Comparison of ENCODE assay signal across 18 mouse cellular contexts in genomic region chr17:29382417-29382816, GRCm38 (mm10). TPM values are rescaled to one million over a fixed set of nuclear protein-coding genes. Genes with fewer than 3 reads are reported as not detected.
DNase-seq lines count a peak whose midpoint lies in the region; ATAC-seq and TF ChIP-seq lines count a peak whose summit lies in the region.
"Had no signal": no experiment of that assay in that cellular context is flagged by ENCODE, and none has a peak within 500 bp of the region (broad histone marks: within the 10 kb centered on the region; RNA-seq: fewer than 3 reads in every experiment).

No protein-coding gene starts in this region.

- H3K4me1 ChIP-seq in midbrain, embryonic 14.5 days (ENCODE audit: control insufficient read depth, insufficient read depth, low read length): no peaks in the 10 kb centered on the region
- H3K4me1 ChIP-seq in midbrain, postnatal 0 days (ENCODE audit: insufficient read depth, low read length): no peaks in the 10 kb centered on the region
- H3K4me1 ChIP-seq: hindbrain, embryonic 15.5 days had no signal

- WGBS in midbrain, embryonic 14.5 days: 55% methylated on average over 11 of the region's 11 CpGs
- 47% methylated on average over 11 of the region's 11 CpGs for WGBS in midbrain, postnatal 0 days

- H3K27me3 ChIP-seq in midbrain, embryonic 14.5 days (ENCODE audit: control insufficient read depth, insufficient read depth, low read length): no peaks in the 10 kb centered on the region
- no peaks in the 10 kb centered on the region for H3K27me3 ChIP-seq in midbrain, postnatal 0 days (ENCODE audit: insufficient read depth, low read length)
- H3K27me3 ChIP-seq: heart, embryonic 12.5 days; hindbrain, embryonic 15.5 days; limb, embryonic 12.5 days had no signal

- H3K36me3 ChIP-seq in midbrain, embryonic 14.5 days (ENCODE audit: control insufficient read depth, insufficient read depth, low read length): no peaks in the 10 kb centered on the region
- no peaks in the 10 kb centered on the region for H3K36me3 ChIP-seq in midbrain, postnatal 0 days (ENCODE audit: insufficient read depth, low read length)
- H3K36me3 ChIP-seq: heart, embryonic 12.5 days; hindbrain, embryonic 15.5 days; limb, embryonic 12.5 days had no signal

- H3K9ac ChIP-seq in midbrain, embryonic 14.5 days (replicated peaks; ENCODE audit: low read length): no peak overlapping the region
- H3K9ac ChIP-seq in midbrain, postnatal 0 days (replicated peaks; ENCODE audit: low read length, poor library complexity, severe bottlenecking): no peak overlapping the region
- H3K9ac ChIP-seq: heart, embryonic 12.5 days; hindbrain, embryonic 15.5 days; limb, embryonic 12.5 days had no signal

- peak; percentile 43 to 55 for DNase-seq in cerebellum, postnatal 10 days
- DNase-seq in cerebellum, adult 11 months: no peak
- DNase-seq in kidney, postnatal 10 days: peak; percentile 51
- DNase-seq in kidney, postnatal 36 days: no peak
- DNase-seq in midbrain, embryonic 14.5 days: peak; percentile 44
- no peak for DNase-seq in midbrain, postnatal 0 days (ENCODE audit: low spot score)
- DNase-seq in frontal cortex, postnatal 10 days (ENCODE audit: low spot score in 2 of 2): no peak
- DNase-seq: cerebellum, postnatal 25 days; embryo, embryonic 11 days; gastrocnemius, postnatal 10 days; heart, adult 11 months; heart, postnatal 14 days; kidney, adult 2 months; lung, postnatal 4 days; thymus, postnatal 36 days had no signal

- H3K9me3 ChIP-seq in midbrain, embryonic 14.5 days (ENCODE audit: control insufficient read depth, low read length): no peaks in the 10 kb centered on the region
- H3K9me3 ChIP-seq in midbrain, postnatal 0 days (ENCODE audit: low read length): no peaks in the 10 kb centered on the region
- H3K9me3 ChIP-seq: heart, embryonic 12.5 days; hindbrain, embryonic 15.5 days; limb, embryonic 12.5 days had no signal

- TF ChIP-seq CTCF in midbrain, postnatal 0 days (IDR thresholded peaks at IDR 0.05): no peak

- no peak overlapping the region for H3K4me3 ChIP-seq in midbrain, embryonic 14.5 days (replicated peaks; ENCODE audit: low read depth, low read length)
- H3K4me3 ChIP-seq in midbrain, postnatal 0 days (ENCODE audit: low read depth, low read length): no peak overlapping the region
- H3K4me3 ChIP-seq: heart, embryonic 12.5 days; hindbrain, embryonic 15.5 days; limb, embryonic 12.5 days had no signal

- H3K4me2 ChIP-seq in midbrain, embryonic 14.5 days (ENCODE audit: low read length): no peak overlapping the region
- H3K4me2 ChIP-seq in midbrain, postnatal 0 days (ENCODE audit: low read depth, low read length, poor library complexity, severe bottlenecking): no peak overlapping the region
- H3K4me2 ChIP-seq: heart, embryonic 12.5 days; hindbrain, embryonic 15.5 days; limb, embryonic 12.5 days had no signal

- no peak overlapping the region for H3K27ac ChIP-seq in midbrain, embryonic 14.5 days (replicated peaks; ENCODE audit: low read depth, low read length)
- H3K27ac ChIP-seq in midbrain, postnatal 0 days (ENCODE audit: low read depth, low read length): no peak overlapping the region
- H3K27ac ChIP-seq: hindbrain, embryonic 15.5 days; limb, embryonic 12.5 days had no signal

- ATAC-seq in midbrain, embryonic 14.5 days (ENCODE audit: low FRiP score, low TSS enrichment): no peak
- no peak for ATAC-seq in midbrain, postnatal 0 days (ENCODE audit: low FRiP score)

RNA-seq across cellular contexts. Expression of gene Fgd2, which starts 21.7 kb away (rescaled TPM):
- 4.4 and 4.9 TPM in 2 replicates for polyA plus RNA-seq in midbrain, embryonic 14.5 days (2014; fragmentation: Nextera tagmentation; extraction: Ambion mirVana)
- total RNA-seq in midbrain, postnatal 0 days (2014; rRNA removed): 13.4 and 27.3 TPM in 2 replicates
- polyA plus RNA-seq in midbrain, postnatal 0 days (2015; fragmentation: Nextera tagmentation; extraction: Ambion mirVana): 14.4 and 16.5 TPM in 2 replicates

RNA-seq across cellular contexts. Expression of gene Mtch1, which starts 34.7 kb away (rescaled TPM):
- 533 and 550 TPM in 2 replicates for polyA plus RNA-seq in midbrain, embryonic 14.5 days (2014; fragmentation: Nextera tagmentation; extraction: Ambion mirVana)
- 605 and 625 TPM in 2 replicates for total RNA-seq in midbrain, postnatal 0 days (2014; rRNA removed)
- polyA plus RNA-seq in midbrain, postnatal 0 days (2015; fragmentation: Nextera tagmentation; extraction: Ambion mirVana): 510 and 517 TPM in 2 replicates

Comparison
In these comparisons a context has a peak if more than half of its experiments do, and no peak if none do; other contexts are left out.
1. DNase-seq: peak in cerebellum, postnatal 10 days (2 of 2), kidney, postnatal 10 days (single experiment) and midbrain, embryonic 14.5 days (single experiment); none in cerebellum, adult 11 months (single experiment), kidney, postnatal 36 days (0 of 2), midbrain, postnatal 0 days (single experiment) and frontal cortex, postnatal 10 days (0 of 2).